Mouse (Mus musculus) CH12.LX (cell line): Measurements from ENCODE around the gene Rpl12. TPM values are rescaled to one million over a fixed set of nuclear protein-coding genes. Genes with fewer than 3 reads are reported as not detected.

Experiments used
- DNase-seq: peaks from one replicate; pipeline ENCODE4 v3.0.0-alpha.2; 2013; ENCODE audit errors: extremely low read depth
- H3K27ac ChIP-seq: 2 replicates; pipeline ENCODE4 v1.5.1; 2012; ENCODE audit warnings: low read depth, mild to moderate bottlenecking, control low read depth, moderate library complexity; ENCODE audit not compliant: insufficient read depth
- H3K27me3 ChIP-seq: replicated peaks from 2 replicates; pipeline ENCODE3; 2012; ENCODE audit warnings: inconsistent platforms
- H3K36me3 ChIP-seq, 2 experiments: replicated peaks in 1 of 2; 2 replicates each; pipeline versions ENCODE3 to v1.6.1; 2012; ENCODE audit warnings: inconsistent platforms in 1 of 2, low read length in 1 of 2, mild to moderate bottlenecking in 1 of 2, mixed read lengths in 1 of 2, moderate library complexity in 1 of 2; ENCODE audit not compliant: control insufficient read depth in 1 of 2, insufficient read depth in 1 of 2
- H3K4me1 ChIP-seq, 2 experiments: 2 replicates each; pipeline ENCODE4 v1.6.1; 2012; ENCODE audit warnings: inconsistent platforms in 1 of 2, moderate library complexity in 1 of 2; ENCODE audit not compliant: insufficient read depth in 2 of 2, control insufficient read depth in 1 of 2
- H3K4me2 ChIP-seq: 2 replicates; pipeline ENCODE4 v1.6.1; 2012; ENCODE audit warnings: low read depth, mild to moderate bottlenecking, control low read depth; ENCODE audit not compliant: poor library complexity, insufficient read depth, severe bottlenecking
- H3K4me3 ChIP-seq, 3 experiments: fragments of 150-350 bp in 1 of 3; sonication (generic) in 1 of 3; replicated peaks in 1 of 3; 2 replicates each; pipeline versions ENCODE3 to v1.5.1; 2011 to 2012; ENCODE audit warnings: low read depth in 2 of 3, low read length in 2 of 3, mild to moderate bottlenecking in 2 of 3, moderate library complexity in 2 of 3, control low read depth in 1 of 3, improper control_type of control experiment in 1 of 3, inconsistent platforms in 1 of 3, mixed read lengths in 1 of 3; ENCODE audit not compliant: poor library complexity in 1 of 3
- H3K79me2 ChIP-seq: replicated peaks from 2 replicates; pipeline ENCODE4 v1.6.1; 2012; ENCODE audit warnings: mild to moderate bottlenecking, moderate library complexity; ENCODE audit not compliant: control insufficient read depth, poor library complexity, insufficient read depth, severe bottlenecking; ENCODE audit errors: extremely low read depth
- H3K9ac ChIP-seq: 2 replicates; pipeline ENCODE4 v1.6.1; 2012; ENCODE audit warnings: low read depth, mild to moderate bottlenecking, control low read depth, moderate library complexity; ENCODE audit not compliant: insufficient read depth
- H3K9me3 ChIP-seq: replicated peaks from 2 replicates; pipeline ENCODE3; 2012; ENCODE audit warnings: low read length, inconsistent platforms, mixed read lengths
- BHLHE40 ChIP-seq: IDR thresholded peaks from 2 replicates; pipeline ENCODE4 v1.6.1; 2011; ENCODE audit warnings: mild to moderate bottlenecking, low read depth, low read length, improper control_type of control experiment
- CHD1 ChIP-seq: IDR thresholded peaks from 2 replicates; pipeline ENCODE4 v1.6.1; 2012; ENCODE audit warnings: low read depth, low read length, improper control_type of control experiment, inconsistent platforms
- CHD2 ChIP-seq: IDR thresholded peaks from 2 replicates; pipeline ENCODE4 v1.6.1; 2011; ENCODE audit warnings: low read length, improper control_type of control experiment
- CTCF ChIP-seq, 2 experiments: IDR thresholded peaks in 1 of 2; conservative IDR thresholded peaks in 1 of 2; 2 replicates each; pipeline ENCODE4 v1.5.1; 2011 to 2012; ENCODE audit warnings: low read depth in 2 of 2, low read length in 2 of 2, improper control_type of control experiment in 1 of 2, inconsistent platforms in 1 of 2, mild to moderate bottlenecking in 1 of 2, moderate library complexity in 1 of 2
- E2F4 ChIP-seq: IDR thresholded peaks from 2 replicates; pipeline ENCODE4 v1.6.1; 2011; ENCODE audit warnings: low read depth, low read length, improper control_type of control experiment; ENCODE audit not compliant: insufficient replicate concordance
- ELF1 ChIP-seq: IDR thresholded peaks from 2 replicates; pipeline ENCODE4 v1.6.1; 2014; ENCODE audit warnings: low read depth, mild to moderate bottlenecking, inconsistent platforms, low read length, improper control_type of control experiment
- HCFC1 ChIP-seq: IDR thresholded peaks from 2 replicates; pipeline ENCODE4 v1.6.1; 2012; ENCODE audit warnings: low read depth, mild to moderate bottlenecking, inconsistent platforms, low read length, improper control_type of control experiment
- JUN ChIP-seq: IDR thresholded peaks from 2 replicates; pipeline ENCODE4 v1.6.1; 2011; ENCODE audit warnings: low read depth, mild to moderate bottlenecking, low read length, improper control_type of control experiment, moderate library complexity; ENCODE audit not compliant: insufficient read depth
- JUND ChIP-seq: conservative IDR thresholded peaks from 2 replicates; pipeline ENCODE4 v1.6.1; 2011; ENCODE audit warnings: low read depth, low read length, improper control_type of control experiment
- KAT2A ChIP-seq: IDR thresholded peaks from 2 replicates; pipeline ENCODE4 v1.6.1; 2012; ENCODE audit warnings: low read length, improper control_type of control experiment, inconsistent platforms; ENCODE audit not compliant: insufficient replicate concordance
- MAX ChIP-seq: IDR thresholded peaks from 2 replicates; pipeline ENCODE4 v1.6.1; 2011; ENCODE audit warnings: low read length, improper control_type of control experiment
- MAZ ChIP-seq: IDR thresholded peaks from 2 replicates; pipeline ENCODE4 v1.6.1; 2012; ENCODE audit warnings: low read depth, mild to moderate bottlenecking, inconsistent platforms, low read length, improper control_type of control experiment, moderate library complexity
- MEF2A ChIP-seq: IDR thresholded peaks from 2 replicates; pipeline ENCODE4 v1.6.1; 2014; ENCODE audit warnings: low read depth, mild to moderate bottlenecking, inconsistent platforms, low read length, improper control_type of control experiment, borderline replicate concordance
- MXI1 ChIP-seq: IDR thresholded peaks from 2 replicates; pipeline ENCODE4 v1.6.1; 2011; ENCODE audit warnings: mild to moderate bottlenecking, low read depth, low read length, improper control_type of control experiment
- MYC ChIP-seq: IDR thresholded peaks from 2 replicates; pipeline ENCODE4 v1.6.1; 2011; ENCODE audit warnings: low read depth, mild to moderate bottlenecking, improper control_type of control experiment, low read length
- POLR2A ChIP-seq: IDR thresholded peaks from 2 replicates; pipeline ENCODE4 v1.6.1; 2011; ENCODE audit warnings: low read depth, mild to moderate bottlenecking, improper control_type of control experiment, low read length
- POLR2AphosphoS2 ChIP-seq: IDR thresholded peaks from 2 replicates; pipeline ENCODE4 v1.6.1; 2011; ENCODE audit warnings: low read depth, low read length, improper control_type of control experiment
- RCOR1 ChIP-seq: conservative IDR thresholded peaks from 2 replicates; pipeline ENCODE4 v1.6.1; 2012; ENCODE audit warnings: low read depth, mild to moderate bottlenecking, inconsistent platforms, low read length, improper control_type of control experiment
- SIN3A ChIP-seq: IDR thresholded peaks from 2 replicates; pipeline ENCODE4 v1.6.1; 2012; ENCODE audit warnings: low read length, improper control_type of control experiment, inconsistent platforms
- SMC3 ChIP-seq: IDR thresholded peaks from 2 replicates; pipeline ENCODE4 v1.6.1; 2011; ENCODE audit warnings: low read depth, low read length, improper control_type of control experiment
- TCF12 ChIP-seq: IDR thresholded peaks from 2 replicates; pipeline ENCODE4 v1.6.1; 2014; ENCODE audit warnings: low read depth, mild to moderate bottlenecking, inconsistent platforms, low read length, improper control_type of control experiment
- ZC3H11A ChIP-seq: IDR thresholded peaks from 2 replicates; pipeline ENCODE4 v1.6.1; 2012; ENCODE audit warnings: low read depth, mild to moderate bottlenecking, inconsistent platforms, low read length, improper control_type of control experiment
- ZKSCAN1 ChIP-seq: IDR thresholded peaks from 2 replicates; pipeline ENCODE4 v1.6.1; 2012; ENCODE audit warnings: low read depth, inconsistent platforms, low read length, improper control_type of control experiment, borderline replicate concordance
- ZNF384 ChIP-seq: IDR thresholded peaks from 2 replicates; pipeline ENCODE4 v1.6.1; 2012; ENCODE audit warnings: low read depth, low read length, improper control_type of control experiment, inconsistent platforms
- dilution Hi-C: fragments of 300-500 bp; cut with MboI; formaldehyde crosslinking; loops from 2 replicates; pipeline ENCODE4 v1.14.3; 2020; ENCODE audit warnings: low sequenced_read_pairs; ENCODE audit not compliant: extremely low pct_unique_long_range_greater_than_20kb, extremely low pct_ligation_motif_present
- in situ Hi-C: fragments of 300-500 bp; cut with MboI; formaldehyde crosslinking; loops from 3 replicates; pipeline ENCODE4 v1.14.3; 2019; ENCODE audit warnings: low sequenced_read_pairs, low pct_ligation_motif_present, low pct_unique_long_range_greater_than_20kb, mixed read lengths
- polyA plus RNA-seq: library from polyadenylated mRNA; unstranded; fragments of >175 nt; gene quantifications from 2 replicates; pipeline ENCODE4 v1.2.1, GENCODE M21; 2012; ENCODE audit warnings: low read depth; ENCODE audit not compliant: insufficient read length
- total RNA-seq, 2 experiments: library from RNA; depleted of rRNA; stranded (reverse); fragments of 300-350 nt in 1 of 2; fragments of >200 nt in 1 of 2; gene quantifications; 2 replicates each; pipeline ENCODE4 v1.2.3; 2012 to 2014

Rpl12 gene
- total and polyA plus RNA-seq, 3 experiments, result 87.8 to 2,528 (median 1,298) TPM

DNA sequence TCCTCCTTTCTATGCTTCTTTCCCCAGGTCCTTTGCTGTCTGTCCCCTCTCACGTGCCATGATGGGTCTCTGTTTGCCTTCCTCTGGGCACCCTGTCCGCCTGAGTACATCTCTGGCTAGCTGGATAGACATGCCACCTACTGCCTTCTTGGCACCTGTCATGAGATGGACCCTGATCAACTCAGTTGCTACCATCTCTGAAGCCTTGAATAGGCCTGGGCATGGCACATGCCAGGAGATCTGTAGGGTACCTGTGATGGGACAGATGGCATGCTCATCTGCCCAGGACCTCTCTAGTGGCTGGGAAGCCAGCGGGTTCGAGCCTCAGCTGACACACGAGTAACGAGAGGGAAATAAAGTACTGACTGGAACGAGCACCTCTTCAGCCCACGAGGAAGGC lies 12.9 kb downstream of the Rpl12 start:
- H3K4me3 ChIP-seq, result no peak overlapping the region
- H3K4me2 ChIP-seq, result no peak overlapping the region
- H3K36me3 ChIP-seq, result peaks cover 0 to 22% of the 10 kb centered on the region in 2 experiments
- H3K27ac ChIP-seq, result no peak overlapping the region
- dilution Hi-C loops, result no loop called here
- no peaks in the 10 kb centered on the region for H3K4me1 ChIP-seq
- TF ChIP-seq CHD2, result no peak
- TF ChIP-seq JUND, result no peak
- no peak for TF ChIP-seq ZKSCAN1
- no peak for TF ChIP-seq POLR2AphosphoS2
- TF ChIP-seq TCF12, result no peak
- TF ChIP-seq MAZ, result no peak
- no peak for TF ChIP-seq E2F4
- TF ChIP-seq BHLHE40, result no peak
- no peak for TF ChIP-seq CTCF (conservative IDR thresholded peaks at IDR 0.05 in 1 of 2, IDR thresholded peaks at IDR 0.05 in 1 of 2; ENCODE audit: low read depth in 2 of 2, low read length in 2 of 2)
- TF ChIP-seq MYC, result no peak
- no peak for TF ChIP-seq SMC3
- no peak for TF ChIP-seq CHD1
- TF ChIP-seq POLR2A, result no peak
- no peak for TF ChIP-seq ZC3H11A
- no peak for TF ChIP-seq MXI1
- TF ChIP-seq KAT2A, result no peak
- no peak for TF ChIP-seq MEF2A
- TF ChIP-seq RCOR1, result no peak
- no peak for TF ChIP-seq ZNF384
- no peak for TF ChIP-seq MAX
- TF ChIP-seq, all 38 proteins: peak for 0
- Histone ChIP-seq H3K27me3 (peaks cover 11% of the 10 kb centered on the region), H3K79me2 (no peaks in the 10 kb centered on the region), H3K9me3 (no peaks in the 10 kb centered on the region), H3K9ac (no peak overlapping the region)
- in situ Hi-C loops, result no loop called here
- no peak for DNase-seq

DNA sequence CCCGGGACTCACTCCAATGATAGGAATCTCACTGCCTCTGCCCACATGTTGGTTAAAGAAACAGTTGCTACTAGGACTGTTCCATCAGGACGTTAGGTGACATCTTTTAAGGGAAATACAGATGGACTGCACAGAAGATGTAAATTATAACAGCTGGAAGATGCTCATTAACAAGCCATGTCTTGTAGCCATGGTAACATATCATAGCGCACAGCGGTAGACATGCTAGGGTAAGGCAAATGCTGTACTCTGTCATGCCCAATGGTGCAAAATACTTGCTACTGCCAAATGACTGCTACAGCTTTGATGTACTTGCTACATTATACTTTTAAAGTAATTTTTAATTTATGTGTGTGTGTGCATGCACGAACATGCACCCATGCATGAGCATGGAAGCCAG lies 15.8 kb downstream of the Rpl12 start:
- Histone ChIP-seq H3K79me2 (no peaks in the 10 kb centered on the region), H3K27ac (no peak overlapping the region), H3K4me1 (peaks cover 8 to 9% of the 10 kb centered on the region in 2 experiments), H3K4me2 (no peak overlapping the region), H3K9ac (no peak overlapping the region), H3K27me3 (peaks cover 32% of the 10 kb centered on the region), H3K9me3 (no peaks in the 10 kb centered on the region), H3K36me3 (peaks cover 0 to 12% of the 10 kb centered on the region in 2 experiments), H3K4me3 (no peak overlapping the region)
- TF ChIP-seq HCFC1, result no peak
- TF ChIP-seq JUN, result no peak
- no peak for TF ChIP-seq MXI1
- TF ChIP-seq ZNF384, result no peak
- no peak for TF ChIP-seq SIN3A
- TF ChIP-seq POLR2AphosphoS2, result no peak
- no peak for TF ChIP-seq CHD1
- no peak for TF ChIP-seq ELF1
- no peak for TF ChIP-seq ZC3H11A
- in situ Hi-C loops, result loop anchor here (25.0 kb wide), 1 partner anchor 385 kb away; the partner anchor contains the start of gene Ralgps1
- DNase-seq, result no peak
- dilution Hi-C loops, result no loop called here
